Mouse (Mus musculus) brain, embryonic 14.5 days (tissue): ENCODE data around the gene Tgfbr3. TPM values are rescaled to one million over a fixed set of nuclear protein-coding genes. Genes with fewer than 3 reads are reported as not detected.

ENCODE experiments used
- DNase-seq: peaks from one replicate; pipeline ENCODE4 v3.0.0-alpha.2; 2011; ENCODE audit warnings: low read depth
- CTCF ChIP-seq: fragments of 200-500 bp; IDR thresholded peaks from 2 replicates; pipeline ENCODE4 v1.5.1; 2012; ENCODE audit warnings: inconsistent platforms, mild to moderate bottlenecking, moderate library complexity, borderline replicate concordance; ENCODE audit not compliant: insufficient read depth, insufficient read length; ENCODE audit errors: extremely low read depth
- POLR2A ChIP-seq: fragments of 200-500 bp; IDR thresholded peaks from 2 replicates; pipeline ENCODE4 v1.6.1; 2012; ENCODE audit warnings: mild to moderate bottlenecking, inconsistent platforms, borderline replicate concordance; ENCODE audit not compliant: poor library complexity, insufficient read depth, insufficient read length, severe bottlenecking; ENCODE audit errors: extremely low read depth
- polyA plus RNA-seq: library from polyadenylated mRNA; depleted of rRNA; stranded (reverse); fragments of >200 nt; gene quantifications from 2 replicates; pipeline ENCODE4 v1.2.3, GENCODE M21; 2012; rRNA removed

Gene Tgfbr3
- polyA plus RNA-seq, 1 experiment = 5.2 TPM

DNA sequence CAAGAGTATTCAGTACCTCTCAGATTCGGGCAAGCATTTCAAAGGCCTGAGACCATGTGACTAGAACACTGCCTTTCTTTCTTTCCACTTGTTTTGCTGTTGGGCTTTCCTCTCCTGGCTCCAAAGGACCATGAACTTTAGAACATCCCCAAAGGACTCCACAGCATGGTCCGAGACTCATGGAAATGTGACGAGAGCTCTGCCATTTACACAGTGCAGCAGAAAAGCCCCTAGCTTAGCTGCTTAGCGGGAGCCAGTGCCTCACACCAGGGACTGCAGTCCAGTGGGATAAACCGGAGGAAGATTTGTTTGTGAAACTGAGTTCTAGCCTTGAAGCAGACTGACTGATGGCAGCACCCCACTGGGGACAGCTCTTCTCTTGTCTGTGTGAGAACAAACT, 224.5 kb downstream of the Tgfbr3 start:
- TF ChIP-seq CTCF = no peak
- no peak for TF ChIP-seq POLR2A
- DNase-seq = no peak

DNA sequence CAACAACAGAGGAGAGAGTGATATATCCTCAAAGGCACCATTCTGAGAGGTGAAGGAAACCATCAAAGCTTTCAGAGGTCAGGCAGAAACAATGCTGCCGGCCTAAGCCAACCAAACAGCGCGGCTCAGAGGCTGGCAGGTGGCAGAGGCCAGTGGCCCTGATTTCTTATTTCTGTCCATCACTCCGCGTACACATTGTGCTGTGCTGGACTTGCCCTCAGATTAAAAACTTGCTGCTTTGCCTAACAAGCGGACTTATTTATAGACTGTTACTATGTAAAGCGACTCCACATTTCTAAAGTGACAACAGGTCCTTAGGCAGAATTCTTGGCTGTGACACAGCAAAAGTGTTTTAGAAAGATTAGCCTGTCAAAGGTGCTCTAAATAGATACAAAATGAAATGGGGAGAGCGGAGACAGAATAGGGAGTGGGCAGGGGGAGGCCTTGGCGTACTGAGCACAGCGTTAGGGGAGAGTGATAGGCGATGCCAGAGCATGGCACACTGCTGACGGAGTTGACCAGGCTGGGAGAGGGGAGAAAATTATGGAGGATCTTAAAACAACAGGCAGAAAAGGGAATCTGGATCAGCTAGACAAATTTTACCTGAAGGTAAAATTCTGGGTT, 227.1 kb downstream of the Tgfbr3 start:
- no peak for DNase-seq
- TF ChIP-seq CTCF (no peak), POLR2A (no peak)

DNA sequence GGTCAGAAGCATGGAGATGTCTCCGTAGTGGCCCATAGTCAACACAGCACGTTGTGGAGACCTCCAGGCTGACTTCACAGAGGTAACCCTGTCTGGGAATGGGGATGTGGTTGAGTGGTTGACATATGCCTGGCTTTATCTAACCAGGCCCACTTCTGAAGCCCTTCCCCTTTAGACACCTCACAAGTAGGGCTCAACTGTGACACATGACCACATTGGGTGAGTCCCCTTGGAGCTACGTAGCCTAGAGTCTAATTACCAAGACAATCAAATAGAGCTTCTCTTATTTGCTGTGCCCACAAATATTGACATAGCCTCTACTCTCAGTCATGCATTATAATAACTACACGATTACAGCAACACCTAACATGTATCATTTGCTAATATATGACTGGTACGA, 229.9 kb downstream of the Tgfbr3 start:
- TF ChIP-seq POLR2A = no peak
- TF ChIP-seq CTCF = no peak
- no peak for DNase-seq

DNA sequence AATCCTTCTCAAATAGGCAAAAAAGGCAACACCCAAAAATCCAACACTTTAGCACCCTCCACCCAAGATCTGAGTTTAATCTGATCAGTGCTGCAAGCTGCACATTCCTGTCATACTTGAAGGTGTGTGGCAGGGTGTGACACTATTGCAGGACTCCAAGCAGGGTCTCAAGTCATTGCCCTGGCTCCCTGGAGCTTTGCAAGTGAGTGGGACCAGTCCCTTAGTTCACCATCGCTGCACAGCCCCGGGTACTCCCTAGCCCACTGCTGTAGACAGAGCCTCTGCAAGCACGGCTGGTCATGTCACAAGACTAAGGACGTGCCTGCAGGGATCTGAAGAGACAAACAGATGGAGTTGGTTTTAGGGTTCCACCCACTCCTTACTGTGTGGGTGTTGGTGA, 230.8 kb downstream of the Tgfbr3 start:
- DNase-seq = no peak
- TF ChIP-seq CTCF (no peak), POLR2A (no peak)

Other genes with a start within 250 kb of the Tgfbr3 start
- gene Brdt, start 41.5 kb upstream of the Tgfbr3 start, polyA plus RNA-seq = 3.0 and 3.6 TPM in 2 replicates
- 1.7 and 2.7 TPM in 2 replicates for gene Ephx4, start 113.1 kb upstream of the Tgfbr3 start, polyA plus RNA-seq
- gene Lpcat2b, start 141.9 kb upstream of the Tgfbr3 start, polyA plus RNA-seq = not detected in 2 replicates
- 13.0 and 15.2 TPM in 2 replicates for gene Btbd8, start 148.4 kb upstream of the Tgfbr3 start, polyA plus RNA-seq
- gene Gm42669, start 218.0 kb upstream of the Tgfbr3 start, polyA plus RNA-seq = 0.16 and 0.33 TPM in 2 replicates
- gene 1700028K03Rik, start 245.1 kb upstream of the Tgfbr3 start, polyA plus RNA-seq = 0.10 TPM in 2 replicates